Mouse (Mus musculus) Muller cell, postnatal 12 days (primary cell): ENCODE measurements at regions not wholly inside any gene's neighbourhood (a gene's known extent, or its start where the extent isn't known, plus 50 kb on each side); places are given as distances from the start of the nearest gene placed in this dataset.

Experiments used
- DNase-seq: peaks from one replicate; pipeline ENCODE4 v3.0.0-alpha.2; 2015; ENCODE audit errors: inconsistent ontology term

- DNase-seq = no peak
Measured at GRCm38 (mm10) chr11:52629776-52630175, 134.7 kb upstream of the Fstl4 start.

GRCm38 (mm10) chr11:52631579-52631978 lies 132.9 kb upstream of the Fstl4 start:
- no peak for DNase-seq

- DNase-seq = no peak
Measured at GRCm38 (mm10) chr11:52634189-52634588, 130.2 kb upstream of the Fstl4 start.

- no peak for DNase-seq
Measured at GRCm38 (mm10) chr11:52635716-52636389, 128.6 kb upstream of the Fstl4 start.

GRCm38 (mm10) chr11:52638939-52639338 lies 125.5 kb upstream of the Fstl4 start:
- DNase-seq = no peak

- DNase-seq = no peak
Measured at GRCm38 (mm10) chr11:52641725-52642338, 122.6 kb upstream of the Fstl4 start.

- DNase-seq = no peak
Measured at GRCm38 (mm10) chr11:52644081-52644768, 120.2 kb upstream of the Fstl4 start.

- DNase-seq = no peak
Measured at GRCm38 (mm10) chr11:52648176-52648839, 116.1 kb upstream of the Fstl4 start.

- no peak for DNase-seq
Measured at GRCm38 (mm10) chr11:52648849-52649400, 115.5 kb upstream of the Fstl4 start.

GRCm38 (mm10) chr11:52654640-52655039 lies 109.8 kb upstream of the Fstl4 start:
- no peak for DNase-seq

GRCm38 (mm10) chr11:52655720-52656474 lies 108.5 kb upstream of the Fstl4 start:
- DNase-seq = peak; percentile 94

- peak; percentile 83 for DNase-seq
Measured at GRCm38 (mm10) chr11:52661234-52661633, 103.2 kb upstream of the Fstl4 start.

GRCm38 (mm10) chr11:52661894-52662593 lies 102.4 kb upstream of the Fstl4 start:
- peak; percentile 28 for DNase-seq

GRCm38 (mm10) chr11:52665343-52665742 lies 99.1 kb upstream of the Fstl4 start:
- no peak for DNase-seq

GRCm38 (mm10) chr11:52675022-52675421 lies 89.4 kb upstream of the Fstl4 start:
- DNase-seq = no peak

GRCm38 (mm10) chr11:52678259-52678658 lies 86.2 kb upstream of the Fstl4 start:
- no peak for DNase-seq

- DNase-seq = no peak
Measured at GRCm38 (mm10) chr11:52685436-52685835, 79.0 kb upstream of the Fstl4 start.

GRCm38 (mm10) chr11:52692701-52693100 lies 71.7 kb upstream of the Fstl4 start:
- DNase-seq = no peak

GRCm38 (mm10) chr11:52701682-52702081 lies 62.8 kb upstream of the Fstl4 start:
- DNase-seq = no peak

GRCm38 (mm10) chr11:52703391-52703790 lies 61.0 kb upstream of the Fstl4 start:
- no peak for DNase-seq
